Mouse (Mus musculus) CH12.LX (cell line): Measurements from ENCODE around the gene Adat3. TPM values are rescaled to one million over a fixed set of nuclear protein-coding genes. Genes with fewer than 3 reads are reported as not detected.

ENCODE experiments used
- DNase-seq: peaks from one replicate; pipeline ENCODE4 v3.0.0-alpha.2; 2013; ENCODE audit errors: extremely low read depth
- H3K27ac ChIP-seq: 2 replicates; pipeline ENCODE4 v1.5.1; 2012; ENCODE audit warnings: low read depth, mild to moderate bottlenecking, control low read depth, moderate library complexity; ENCODE audit not compliant: insufficient read depth
- H3K27me3 ChIP-seq: replicated peaks from 2 replicates; pipeline ENCODE3; 2012; ENCODE audit warnings: inconsistent platforms
- H3K36me3 ChIP-seq, 2 experiments: replicated peaks in 1 of 2; 2 replicates each; pipeline versions ENCODE3 to v1.6.1; 2012; ENCODE audit warnings: inconsistent platforms in 1 of 2, low read length in 1 of 2, mild to moderate bottlenecking in 1 of 2, mixed read lengths in 1 of 2, moderate library complexity in 1 of 2; ENCODE audit not compliant: control insufficient read depth in 1 of 2, insufficient read depth in 1 of 2
- H3K4me1 ChIP-seq, 2 experiments: 2 replicates each; pipeline ENCODE4 v1.6.1; 2012; ENCODE audit warnings: inconsistent platforms in 1 of 2, moderate library complexity in 1 of 2; ENCODE audit not compliant: insufficient read depth in 2 of 2, control insufficient read depth in 1 of 2
- H3K4me2 ChIP-seq: 2 replicates; pipeline ENCODE4 v1.6.1; 2012; ENCODE audit warnings: low read depth, mild to moderate bottlenecking, control low read depth; ENCODE audit not compliant: poor library complexity, insufficient read depth, severe bottlenecking
- H3K4me3 ChIP-seq, 3 experiments: fragments of 150-350 bp in 1 of 3; sonication (generic) in 1 of 3; replicated peaks in 1 of 3; 2 replicates each; pipeline versions ENCODE3 to v1.5.1; 2011 to 2012; ENCODE audit warnings: low read depth in 2 of 3, low read length in 2 of 3, mild to moderate bottlenecking in 2 of 3, moderate library complexity in 2 of 3, control low read depth in 1 of 3, improper control_type of control experiment in 1 of 3, inconsistent platforms in 1 of 3, mixed read lengths in 1 of 3; ENCODE audit not compliant: poor library complexity in 1 of 3
- H3K79me2 ChIP-seq: replicated peaks from 2 replicates; pipeline ENCODE4 v1.6.1; 2012; ENCODE audit warnings: mild to moderate bottlenecking, moderate library complexity; ENCODE audit not compliant: control insufficient read depth, poor library complexity, insufficient read depth, severe bottlenecking; ENCODE audit errors: extremely low read depth
- H3K9ac ChIP-seq: 2 replicates; pipeline ENCODE4 v1.6.1; 2012; ENCODE audit warnings: low read depth, mild to moderate bottlenecking, control low read depth, moderate library complexity; ENCODE audit not compliant: insufficient read depth
- H3K9me3 ChIP-seq: replicated peaks from 2 replicates; pipeline ENCODE3; 2012; ENCODE audit warnings: low read length, inconsistent platforms, mixed read lengths
- BHLHE40 ChIP-seq: IDR thresholded peaks from 2 replicates; pipeline ENCODE4 v1.6.1; 2011; ENCODE audit warnings: mild to moderate bottlenecking, low read depth, low read length, improper control_type of control experiment
- CHD1 ChIP-seq: IDR thresholded peaks from 2 replicates; pipeline ENCODE4 v1.6.1; 2012; ENCODE audit warnings: low read depth, low read length, improper control_type of control experiment, inconsistent platforms
- CTCF ChIP-seq, 2 experiments: IDR thresholded peaks in 1 of 2; conservative IDR thresholded peaks in 1 of 2; 2 replicates each; pipeline ENCODE4 v1.5.1; 2011 to 2012; ENCODE audit warnings: low read depth in 2 of 2, low read length in 2 of 2, improper control_type of control experiment in 1 of 2, inconsistent platforms in 1 of 2, mild to moderate bottlenecking in 1 of 2, moderate library complexity in 1 of 2
- ELF1 ChIP-seq: IDR thresholded peaks from 2 replicates; pipeline ENCODE4 v1.6.1; 2014; ENCODE audit warnings: low read depth, mild to moderate bottlenecking, inconsistent platforms, low read length, improper control_type of control experiment
- EP300 ChIP-seq: IDR thresholded peaks from 2 replicates; pipeline ENCODE4 v1.6.1; 2011; ENCODE audit warnings: low read length, improper control_type of control experiment
- ETS1 ChIP-seq: conservative IDR thresholded peaks from 2 replicates; pipeline ENCODE4 v1.6.1; 2012; ENCODE audit warnings: low read depth, mild to moderate bottlenecking, inconsistent platforms, low read length, improper control_type of control experiment, moderate library complexity
- GABPA ChIP-seq: IDR thresholded peaks from 2 replicates; pipeline ENCODE4 v1.6.1; 2012; ENCODE audit warnings: low read depth, low read length, improper control_type of control experiment, inconsistent platforms; ENCODE audit not compliant: insufficient replicate concordance
- HCFC1 ChIP-seq: IDR thresholded peaks from 2 replicates; pipeline ENCODE4 v1.6.1; 2012; ENCODE audit warnings: low read depth, mild to moderate bottlenecking, inconsistent platforms, low read length, improper control_type of control experiment
- IRF4 ChIP-seq: IDR thresholded peaks from 2 replicates; pipeline ENCODE4 v1.6.1; 2014; ENCODE audit warnings: low read depth, mild to moderate bottlenecking, inconsistent platforms, low read length, improper control_type of control experiment
- JUND ChIP-seq: conservative IDR thresholded peaks from 2 replicates; pipeline ENCODE4 v1.6.1; 2011; ENCODE audit warnings: low read depth, low read length, improper control_type of control experiment
- KAT2A ChIP-seq: IDR thresholded peaks from 2 replicates; pipeline ENCODE4 v1.6.1; 2012; ENCODE audit warnings: low read length, improper control_type of control experiment, inconsistent platforms; ENCODE audit not compliant: insufficient replicate concordance
- MAFK ChIP-seq: IDR thresholded peaks from 2 replicates; pipeline ENCODE4 v1.6.1; 2011; ENCODE audit warnings: low read length, improper control_type of control experiment; ENCODE audit not compliant: insufficient replicate concordance
- MAX ChIP-seq: IDR thresholded peaks from 2 replicates; pipeline ENCODE4 v1.6.1; 2011; ENCODE audit warnings: low read length, improper control_type of control experiment
- MAZ ChIP-seq: IDR thresholded peaks from 2 replicates; pipeline ENCODE4 v1.6.1; 2012; ENCODE audit warnings: low read depth, mild to moderate bottlenecking, inconsistent platforms, low read length, improper control_type of control experiment, moderate library complexity
- MEF2A ChIP-seq: IDR thresholded peaks from 2 replicates; pipeline ENCODE4 v1.6.1; 2014; ENCODE audit warnings: low read depth, mild to moderate bottlenecking, inconsistent platforms, low read length, improper control_type of control experiment, borderline replicate concordance
- MXI1 ChIP-seq: IDR thresholded peaks from 2 replicates; pipeline ENCODE4 v1.6.1; 2011; ENCODE audit warnings: mild to moderate bottlenecking, low read depth, low read length, improper control_type of control experiment
- MYC ChIP-seq: IDR thresholded peaks from 2 replicates; pipeline ENCODE4 v1.6.1; 2011; ENCODE audit warnings: low read depth, mild to moderate bottlenecking, improper control_type of control experiment, low read length
- NELFE ChIP-seq: IDR thresholded peaks from 2 replicates; pipeline ENCODE4 v1.6.1; 2011; ENCODE audit warnings: low read depth, low read length, improper control_type of control experiment
- NRF1 ChIP-seq: IDR thresholded peaks from 2 replicates; pipeline ENCODE4 v1.6.1; 2014; ENCODE audit warnings: low read depth, mild to moderate bottlenecking, inconsistent platforms, low read length, improper control_type of control experiment, moderate library complexity
- PAX5 ChIP-seq: IDR thresholded peaks from 2 replicates; pipeline ENCODE4 v1.6.1; 2012; ENCODE audit warnings: low read length, inconsistent platforms, mixed read lengths
- POLR2A ChIP-seq: IDR thresholded peaks from 2 replicates; pipeline ENCODE4 v1.6.1; 2011; ENCODE audit warnings: low read depth, mild to moderate bottlenecking, improper control_type of control experiment, low read length
- POLR2AphosphoS2 ChIP-seq: IDR thresholded peaks from 2 replicates; pipeline ENCODE4 v1.6.1; 2011; ENCODE audit warnings: low read depth, low read length, improper control_type of control experiment
- RAD21 ChIP-seq: IDR thresholded peaks from 2 replicates; pipeline ENCODE4 v1.6.1; 2011; ENCODE audit warnings: low read depth, mild to moderate bottlenecking, low read length, improper control_type of control experiment, moderate library complexity
- RCOR1 ChIP-seq: conservative IDR thresholded peaks from 2 replicates; pipeline ENCODE4 v1.6.1; 2012; ENCODE audit warnings: low read depth, mild to moderate bottlenecking, inconsistent platforms, low read length, improper control_type of control experiment
- SIN3A ChIP-seq: IDR thresholded peaks from 2 replicates; pipeline ENCODE4 v1.6.1; 2012; ENCODE audit warnings: low read length, improper control_type of control experiment, inconsistent platforms
- SMC3 ChIP-seq: IDR thresholded peaks from 2 replicates; pipeline ENCODE4 v1.6.1; 2011; ENCODE audit warnings: low read depth, low read length, improper control_type of control experiment
- TBP ChIP-seq: conservative IDR thresholded peaks from 2 replicates; pipeline ENCODE4 v1.6.1; 2011; ENCODE audit warnings: low read depth, low read length, improper control_type of control experiment
- TCF12 ChIP-seq: IDR thresholded peaks from 2 replicates; pipeline ENCODE4 v1.6.1; 2014; ENCODE audit warnings: low read depth, mild to moderate bottlenecking, inconsistent platforms, low read length, improper control_type of control experiment
- UBTF ChIP-seq: IDR thresholded peaks from 2 replicates; pipeline ENCODE4 v1.6.1; 2012; ENCODE audit warnings: low read depth, mild to moderate bottlenecking, inconsistent platforms, low read length, improper control_type of control experiment, moderate library complexity
- USF1 ChIP-seq: IDR thresholded peaks from 2 replicates; pipeline ENCODE4 v1.6.1; 2014; ENCODE audit warnings: low read depth, mild to moderate bottlenecking, inconsistent platforms, low read length, improper control_type of control experiment
- USF2 ChIP-seq: conservative IDR thresholded peaks from 2 replicates; pipeline ENCODE4 v1.6.1; 2011; ENCODE audit warnings: low read depth, low read length, improper control_type of control experiment
- ZC3H11A ChIP-seq: IDR thresholded peaks from 2 replicates; pipeline ENCODE4 v1.6.1; 2012; ENCODE audit warnings: low read depth, mild to moderate bottlenecking, inconsistent platforms, low read length, improper control_type of control experiment
- ZKSCAN1 ChIP-seq: IDR thresholded peaks from 2 replicates; pipeline ENCODE4 v1.6.1; 2012; ENCODE audit warnings: low read depth, inconsistent platforms, low read length, improper control_type of control experiment, borderline replicate concordance
- ZMIZ1 ChIP-seq: IDR thresholded peaks from 2 replicates; pipeline ENCODE4 v1.6.1; 2012; ENCODE audit warnings: low read depth, mild to moderate bottlenecking, inconsistent platforms, low read length, improper control_type of control experiment
- ZNF384 ChIP-seq: IDR thresholded peaks from 2 replicates; pipeline ENCODE4 v1.6.1; 2012; ENCODE audit warnings: low read depth, low read length, improper control_type of control experiment, inconsistent platforms
- dilution Hi-C: fragments of 300-500 bp; cut with MboI; formaldehyde crosslinking; loops from 2 replicates; pipeline ENCODE4 v1.14.3; 2020; ENCODE audit warnings: low sequenced_read_pairs; ENCODE audit not compliant: extremely low pct_unique_long_range_greater_than_20kb, extremely low pct_ligation_motif_present
- in situ Hi-C: fragments of 300-500 bp; cut with MboI; formaldehyde crosslinking; loops from 3 replicates; pipeline ENCODE4 v1.14.3; 2019; ENCODE audit warnings: low sequenced_read_pairs, low pct_ligation_motif_present, low pct_unique_long_range_greater_than_20kb, mixed read lengths
- polyA plus RNA-seq: library from polyadenylated mRNA; unstranded; fragments of >175 nt; gene quantifications from 2 replicates; pipeline ENCODE4 v1.2.1, GENCODE M21; 2012; ENCODE audit warnings: low read depth; ENCODE audit not compliant: insufficient read length
- total RNA-seq, 2 experiments: library from RNA; depleted of rRNA; stranded (reverse); fragments of 300-350 nt in 1 of 2; fragments of >200 nt in 1 of 2; gene quantifications; 2 replicates each; pipeline ENCODE4 v1.2.3; 2012 to 2014

Gene Adat3
- total and polyA plus RNA-seq, 3 experiments = 5.0 to 6.7 (median 6.6) TPM

GRCm38 (mm10) chr10:80577195-80578130 lies 25.2 kb upstream of the Adat3 start, which contains the start of gene Klf16 (continued):
- TF ChIP-seq NRF1 = peak; percentile 86

- DNase-seq = peak; percentile 87
- dilution Hi-C loops = no loop called here
- TF ChIP-seq RCOR1 (no peak), NRF1 (peak; percentile 68), MAX (no peak; the same call in 1 of the 2 replicates), TBP (no peak), GABPA (no peak), IRF4 (peak; percentile 49; the same call in 1 of the 2 replicates), CHD1 (no peak), SIN3A (no peak), MAZ (no peak), ZKSCAN1 (no peak), ZC3H11A (no peak), PAX5 (no peak), USF2 (no peak), ZMIZ1 (no peak), JUND (no peak), MEF2A (peak; percentile 67), MXI1 (no peak; the same call in 1 of the 2 replicates), RAD21 (peak; percentile 60), SMC3 (peak; percentile 64), MYC (no peak), ELF1 (peak; percentile 84), ETS1 (no peak), MAFK (no peak), KAT2A (no peak), NELFE (no peak; the same call in 1 of the 2 replicates), EP300 (no peak), POLR2AphosphoS2 (no peak), TCF12 (0 out of 2 replicates have a peak, but pooled peaks have one; percentile 57), USF1 (no peak), HCFC1 (peak; percentile 66), ZNF384 (no peak), UBTF (no peak; the same call in 1 of the 2 replicates), BHLHE40 (no peak), CTCF (conservative IDR thresholded peaks at IDR 0.05 in 1 of 2, IDR thresholded peaks at IDR 0.05 in 1 of 2; ENCODE audit: low read depth in 2 of 2, low read length in 2 of 2) (peak; percentile 56 to 90), POLR2A (peak; percentile 50; the same call in 1 of the 2 replicates)
Measured at GRCm38 (mm10) chr10:80578131-80578750, 24.4 kb upstream of the Adat3 start.

More at GRCm38 (mm10) chr10:80578131-80578750, 24.4 kb upstream of the Adat3 start:
- peaks cover 34% of the 10 kb centered on the region for H3K79me2 ChIP-seq
- H3K4me3 ChIP-seq = peak overlapping the region; percentile 64 to 91 (median 69)
- H3K9me3 ChIP-seq = no peaks in the 10 kb centered on the region
- H3K9ac ChIP-seq = peak overlapping the region; percentile 68
- H3K27ac ChIP-seq = peak overlapping the region; percentile 92
- peaks cover 2 to 37% of the 10 kb centered on the region in 2 experiments for H3K36me3 ChIP-seq
- in situ Hi-C loops = loop anchor here (5.0 kb wide), 1 partner anchor 109 kb away; no protein-coding TSS in a partner anchor
- H3K27me3 ChIP-seq = no peaks in the 10 kb centered on the region
- peak overlapping the region; percentile 76 for H3K4me2 ChIP-seq
- H3K4me1 ChIP-seq = peaks cover 17 to 49% of the 10 kb centered on the region in 2 experiments
